8 mouse cellular contexts compared by ENCODE assay signal in the genomic region with DNA sequence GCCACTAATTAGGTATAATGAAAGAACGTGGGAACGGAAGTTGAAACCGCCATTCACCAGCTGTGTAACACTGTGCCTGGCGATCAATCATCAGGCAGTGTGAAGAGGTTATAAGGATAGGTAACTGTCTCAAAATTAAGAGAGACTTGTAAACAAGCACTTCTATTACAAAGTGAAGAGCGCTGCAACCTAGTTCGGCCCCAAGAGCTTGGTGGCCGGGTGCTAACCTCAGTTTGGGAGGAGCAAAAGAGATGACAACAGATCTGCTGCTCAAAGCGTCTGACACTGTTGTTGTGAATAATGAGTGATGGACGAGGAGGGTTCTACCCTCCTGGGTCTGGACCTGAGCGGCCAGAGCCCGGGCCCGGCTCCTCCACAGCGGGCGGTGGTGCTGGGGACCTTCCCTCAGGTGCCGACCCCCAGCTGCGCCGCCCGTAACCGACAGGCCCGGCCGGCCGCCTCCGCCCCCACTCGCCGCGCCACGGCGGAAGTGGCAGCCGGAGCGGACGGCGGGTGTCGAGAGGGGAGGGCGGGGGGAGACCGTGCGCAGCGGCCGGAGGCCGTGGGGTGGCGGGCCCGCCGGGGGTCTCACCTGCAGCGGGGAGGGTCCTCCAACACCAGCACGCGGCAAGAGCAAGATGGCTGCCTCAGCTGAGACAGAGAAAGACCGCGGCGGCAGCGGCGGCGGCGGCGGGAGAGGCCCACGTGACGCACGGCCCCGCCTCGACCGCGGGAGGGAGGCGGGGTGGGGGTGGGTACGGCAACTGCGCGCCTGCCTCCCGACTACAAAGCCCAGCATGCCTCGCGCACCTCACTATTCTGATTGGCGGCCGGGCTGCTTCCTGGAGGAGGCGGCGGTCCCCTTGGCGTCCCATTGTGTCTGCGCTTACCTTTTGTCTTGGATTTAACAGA. TPM values are rescaled to one million over a fixed set of nuclear protein-coding genes. Genes with fewer than 3 reads are reported as not detected.
DNase-seq lines count a peak whose midpoint lies in the region; ATAC-seq lines count a peak whose summit lies in the region.

TSS of gene Btf3l4 (minus strand) at position 699 of the 912 bp plus-strand sequence.

- peaks cover 43% of the 10 kb centered on the region for H3K4me1 ChIP-seq in hindbrain, embryonic 15.5 days (replicated peaks)

- peak within 1 kb of the TSS; percentile 99 for H3K27ac ChIP-seq in hindbrain, embryonic 15.5 days (replicated peaks)

- peak within 1 kb of the TSS; percentile 86 for H3K4me2 ChIP-seq in hindbrain, embryonic 15.5 days

- H3K27me3 ChIP-seq in hindbrain, embryonic 15.5 days = no peaks in the 10 kb centered on the region

- peak; percentile 94 for ATAC-seq in hindbrain, embryonic 15.5 days (ENCODE audit: low FRiP score, low read depth)

- peak within 1 kb of the TSS; percentile 91 for H3K9ac ChIP-seq in hindbrain, embryonic 15.5 days

- under 1% methylated on average over 70 of the region's 73 CpGs for WGBS in hindbrain, embryonic 15.5 days

- peak; percentile 97 for DNase-seq in R1 (ENCODE audit: low read depth, low spot score)
- DNase-seq in cerebellum, postnatal 25 days = peak; percentile 92 to 96
- DNase-seq in frontal cortex, postnatal 36 days (ENCODE audit: low spot score in 2 of 2) = peak; percentile 86 to 91
- DNase-seq in left cerebral cortex, adult 11 months (ENCODE audit: low spot score) = peak; percentile 86
- DNase-seq in lung, postnatal 4 days = peak; percentile 93 to 95
- DNase-seq in retina, postnatal 7 days (ENCODE audit: low read depth, low spot score) = peak; percentile 85
- DNase-seq in urinary bladder, adult 2 months (ENCODE audit: low spot score) = peak; percentile 75

- peak within 1 kb of the TSS; percentile 58 for H3K4me3 ChIP-seq in hindbrain, embryonic 15.5 days

- H3K36me3 ChIP-seq in hindbrain, embryonic 15.5 days = peaks cover 9% of the 10 kb centered on the region; the same call in 1 of the 2 replicates

- no peaks in the 10 kb centered on the region for H3K9me3 ChIP-seq in hindbrain, embryonic 15.5 days

RNA-seq across cellular contexts. Expression of gene Btf3l4, which starts in this region (rescaled TPM):
- 146 and 156 TPM in 2 replicates for polyA plus RNA-seq in hindbrain, embryonic 15.5 days (2015; fragmentation: Nextera tagmentation; extraction: Ambion mirVana)
- polyA plus RNA-seq in urinary bladder, adult 2 months (2012; rRNA removed) = 80.4 and 89.7 TPM in 2 replicates

Comparison
In these comparisons a context has a peak if more than half of its experiments do, and no peak if none do; other contexts are left out.
1. Peak in every context shown above with its lines: DNase-seq, ATAC-seq, H3K4me3 ChIP-seq and H3K27ac ChIP-seq.